Mouse (Mus musculus) c-Kit-positive CD71-positive TER-119-negative erythroid progenitor cells, embryonic 14.5 days (primary cell): ENCODE measurements around the gene Cap2.

ENCODE experiments used
- DNase-seq: peaks from one replicate; pipeline ENCODE4 v3.0.0-alpha.2; 2013; ENCODE audit warnings: low read depth

Cap2 gene

GRCm38 (mm10) chr13:46695296-46695908, 193.8 kb downstream of the Cap2 start:
- no peak for DNase-seq

GRCm38 (mm10) chr13:46695932-46696331, 194.3 kb downstream of the Cap2 start:
- DNase-seq, result no peak

- DNase-seq, result no peak
These were observed 195.1 kb downstream of the Cap2 start for GRCm38 (mm10) chr13:46696788-46697187.

GRCm38 (mm10) chr13:46699372-46699771, 197.7 kb downstream of the Cap2 start:
- no peak for DNase-seq
